Mouse (Mus musculus) embryonic fibroblast, embryonic 13.5 days (primary cell): Measurements from ENCODE around the gene Dcps.

Source experiments
- CTCF ChIP-seq: IDR thresholded peaks from 2 replicates; pipeline ENCODE4 v1.5.1; 2011; ENCODE audit warnings: mild to moderate bottlenecking, control low read depth, low read length, moderate library complexity, borderline replicate concordance; ENCODE audit not compliant: insufficient read depth
- POLR2A ChIP-seq: IDR thresholded peaks from 2 replicates; pipeline ENCODE4 v1.6.1; 2011; ENCODE audit warnings: low read depth, mild to moderate bottlenecking, control low read depth, low read length, moderate library complexity

DNA sequence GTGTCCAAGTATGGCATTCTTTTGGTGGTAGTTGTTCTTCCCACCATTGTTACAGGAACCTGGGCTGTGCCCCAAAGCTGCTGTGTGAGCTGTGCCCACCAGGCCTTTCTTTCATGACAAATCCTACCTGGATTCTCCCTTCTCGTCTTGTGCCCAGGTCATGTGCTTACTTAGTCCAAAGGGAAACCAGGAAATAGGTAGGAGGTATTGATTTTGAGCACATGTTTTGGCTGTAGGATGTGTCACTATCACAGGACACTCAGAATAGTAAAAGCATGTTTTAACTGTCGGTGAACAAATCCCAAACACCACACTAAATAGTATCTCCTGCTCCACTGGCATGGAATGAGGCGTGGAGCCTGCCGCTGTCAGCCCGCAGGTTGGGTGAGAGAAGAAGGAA lies 48.3 kb downstream of the Dcps start:
- TF ChIP-seq POLR2A: no peak
- no peak for TF ChIP-seq CTCF
